Mouse (Mus musculus) heart, embryonic 10.5 days (tissue): Measurements from ENCODE around the gene Prmt1. TPM values are rescaled to one million over a fixed set of nuclear protein-coding genes. Genes with fewer than 3 reads are reported as not detected.

ENCODE experiments used
- DNase-seq: peaks from one replicate; pipeline ENCODE4 v3.0.0-alpha.2; 2017; ENCODE audit warnings: low spot score
- H3K27ac ChIP-seq: fragments of 300-500 bp; sonication (generic); 2 replicates; pipeline ENCODE4 v1.5.1; 2016; ENCODE audit warnings: mild to moderate bottlenecking
- H3K27me3 ChIP-seq: fragments of 300-500 bp; sonication (generic); 2 replicates; pipeline ENCODE4 v1.6.1; 2016; ENCODE audit warnings: mild to moderate bottlenecking; ENCODE audit not compliant: poor library complexity, insufficient read depth, severe bottlenecking
- H3K36me3 ChIP-seq: fragments of 300-500 bp; sonication (generic); 2 replicates; pipeline ENCODE4 v1.6.1; 2016; ENCODE audit warnings: mild to moderate bottlenecking, moderate library complexity
- H3K4me1 ChIP-seq: fragments of 300-500 bp; sonication (generic); 2 replicates; pipeline ENCODE4 v1.6.1; 2016; ENCODE audit warnings: mild to moderate bottlenecking
- H3K4me3 ChIP-seq: fragments of 300-500 bp; sonication (generic); 2 replicates; pipeline ENCODE4 v1.5.1; 2016; ENCODE audit warnings: mild to moderate bottlenecking, moderate library complexity
- H3K9me3 ChIP-seq: fragments of 300-500 bp; sonication (generic); 2 replicates; pipeline ENCODE4 v1.6.1; 2016; ENCODE audit warnings: mild to moderate bottlenecking, moderate library complexity
- WGBS: fragments of 180-500 bp; shearing (Covaris S2); methylation state at CpG from one replicate; pipeline ENCODE4 v1.1.7; 2016; 5-methylcytosine and 5-hydroxymethylcytosine counted together
- polyA plus RNA-seq: library from polyadenylated mRNA; unstranded; fragments of >200 nt; fragmentation: Nextera tagmentation; extraction: Ambion mirVana; gene quantifications from 2 replicates; pipeline ENCODE4 v1.2.1, GENCODE M21; 2016

Gene Prmt1
- polyA plus RNA-seq, 1 experiment from 2014 or later: 740 TPM

DNA sequence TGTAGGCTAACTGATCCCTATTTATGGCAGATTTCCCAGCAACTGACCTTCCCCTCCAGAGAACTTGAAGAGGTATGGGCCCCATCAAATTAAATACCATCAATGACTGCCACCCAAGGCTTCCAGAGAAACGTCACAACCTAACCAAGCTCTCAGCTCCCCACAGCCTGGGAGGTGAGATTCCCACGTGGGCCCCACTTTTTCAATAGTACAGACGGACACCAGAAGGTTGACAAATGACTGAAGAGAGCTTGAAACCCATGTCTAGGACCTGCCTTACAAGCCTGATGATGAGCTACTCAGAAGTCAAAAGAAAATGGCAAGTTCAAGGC lies 1.6 kb downstream of the Prmt1 start:
- H3K9me3 ChIP-seq: no peaks in the 10 kb centered on the region
- H3K36me3 ChIP-seq: peaks cover 53% of the 10 kb centered on the region
- H3K4me1 ChIP-seq: peaks cover 34% of the 10 kb centered on the region
- WGBS: 49% methylated on average over 3 of the region's 3 CpGs
- H3K27ac ChIP-seq: 0 out of 2 replicates have a peak overlapping the region, but pooled peaks have one; percentile 99
- no peaks in the 10 kb centered on the region for H3K27me3 ChIP-seq
- H3K4me3 ChIP-seq: peak overlapping the region; percentile 95
- no peak for DNase-seq

DNA sequence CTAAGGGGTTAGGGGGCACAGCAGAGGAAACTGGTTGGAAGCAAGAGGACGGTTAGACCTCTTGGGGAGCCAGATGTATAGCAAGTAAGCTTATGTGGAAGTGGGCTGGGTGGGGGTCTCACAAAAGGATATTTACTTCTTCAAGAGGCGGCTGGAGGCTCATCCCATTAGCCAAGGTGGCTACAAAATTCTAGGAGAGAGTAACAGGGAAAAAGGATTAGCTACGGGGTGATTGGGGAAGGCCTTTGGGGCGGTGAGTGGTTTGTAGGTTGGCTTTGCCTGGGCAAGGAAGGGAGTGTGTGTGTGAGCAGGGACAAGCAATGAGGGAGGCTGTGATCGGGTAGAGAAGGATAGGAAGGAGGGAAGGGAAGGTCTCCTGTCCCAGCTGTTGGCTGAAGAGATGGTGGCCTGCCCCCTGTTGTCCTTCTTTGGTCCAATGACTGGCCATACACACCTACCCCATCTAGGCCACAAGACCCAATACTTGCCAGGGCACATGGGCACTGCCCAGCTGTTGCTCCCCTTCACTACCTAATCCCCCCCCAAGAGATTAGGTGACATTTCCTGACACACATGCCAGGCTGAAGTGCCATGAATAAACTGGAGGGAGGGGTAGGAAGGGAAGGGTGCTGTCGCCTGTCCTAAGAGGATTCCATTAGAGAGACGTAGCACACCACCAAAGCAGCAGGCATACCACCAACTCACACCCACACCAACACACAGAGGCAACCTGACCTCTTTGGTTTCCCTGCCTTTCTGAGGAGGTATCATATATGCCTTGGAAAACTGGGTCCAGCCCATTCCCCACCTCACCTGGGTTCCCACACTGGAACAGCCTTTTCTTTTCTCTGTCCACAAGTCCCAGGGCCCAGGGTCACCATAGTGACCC lies 2.2 kb downstream of the Prmt1 start:
- WGBS: 76% methylated on average over 7 of the region's 7 CpGs
- no peaks in the 10 kb centered on the region for H3K27me3 ChIP-seq
- H3K4me1 ChIP-seq: peaks cover 33% of the 10 kb centered on the region
- H3K27ac ChIP-seq: 0 out of 2 replicates have a peak overlapping the region, but pooled peaks have one; percentile 8
- H3K36me3 ChIP-seq: peaks cover 53% of the 10 kb centered on the region
- peak overlapping the region; percentile 95 for H3K4me3 ChIP-seq
- no peak for DNase-seq
- no peaks in the 10 kb centered on the region for H3K9me3 ChIP-seq

DNA sequence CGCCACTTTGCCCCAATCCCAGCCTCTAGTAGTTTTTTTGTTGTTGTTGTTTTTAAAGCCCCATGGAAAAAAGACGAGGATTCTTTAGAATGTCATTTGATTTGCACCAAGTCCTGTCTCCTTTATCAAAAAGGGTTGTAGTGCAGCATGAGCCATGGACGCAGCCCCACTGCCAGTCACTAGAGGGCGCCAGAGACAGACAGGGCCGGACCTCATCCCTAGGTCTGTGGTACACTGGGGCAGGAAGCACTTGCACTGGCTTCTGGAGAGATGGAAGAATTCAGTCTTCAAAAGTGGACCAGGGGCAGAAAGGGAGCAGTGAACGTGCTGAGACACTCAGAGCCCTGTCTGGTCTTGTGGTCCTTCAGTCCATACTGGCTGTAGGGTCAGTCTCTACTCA lies 3.3 kb downstream of the Prmt1 start:
- no peak overlapping the region for H3K27ac ChIP-seq
- H3K9me3 ChIP-seq: no peaks in the 10 kb centered on the region
- peaks cover 26% of the 10 kb centered on the region for H3K4me1 ChIP-seq
- no peaks in the 10 kb centered on the region for H3K27me3 ChIP-seq
- WGBS: 41% methylated on average over 6 of the region's 6 CpGs
- peak; percentile 91 for DNase-seq
- no peak overlapping the region for H3K4me3 ChIP-seq
- H3K36me3 ChIP-seq: peaks cover 59% of the 10 kb centered on the region

DNA sequence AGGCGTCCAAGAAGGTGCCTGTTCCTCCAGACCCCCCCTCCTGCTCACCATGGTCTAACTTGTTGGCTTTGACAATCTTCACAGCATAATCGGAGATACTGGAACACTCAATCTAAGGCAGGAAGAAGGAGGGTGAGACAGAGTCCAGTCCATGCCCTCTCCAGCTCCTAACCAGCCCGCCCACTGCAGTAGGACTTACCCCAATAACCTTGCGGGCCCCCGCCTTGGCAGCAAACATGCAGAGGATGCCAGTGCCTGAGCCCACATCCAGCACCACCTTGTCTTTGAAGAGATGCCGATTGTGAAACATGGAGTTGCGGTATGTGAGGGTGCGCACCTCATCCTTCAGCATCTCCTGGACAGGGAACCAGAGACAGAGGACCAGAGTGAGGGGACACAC lies 4.8 kb downstream of the Prmt1 start:
- Histone ChIP-seq H3K4me1 (peaks cover 25% of the 10 kb centered on the region), H3K27ac (no peak overlapping the region), H3K9me3 (no peaks in the 10 kb centered on the region), H3K4me3 (no peak overlapping the region), H3K27me3 (no peaks in the 10 kb centered on the region), H3K36me3 (peaks cover 74% of the 10 kb centered on the region)
- no peak for DNase-seq
- WGBS: 96% methylated on average over 8 of the region's 8 CpGs

DNA sequence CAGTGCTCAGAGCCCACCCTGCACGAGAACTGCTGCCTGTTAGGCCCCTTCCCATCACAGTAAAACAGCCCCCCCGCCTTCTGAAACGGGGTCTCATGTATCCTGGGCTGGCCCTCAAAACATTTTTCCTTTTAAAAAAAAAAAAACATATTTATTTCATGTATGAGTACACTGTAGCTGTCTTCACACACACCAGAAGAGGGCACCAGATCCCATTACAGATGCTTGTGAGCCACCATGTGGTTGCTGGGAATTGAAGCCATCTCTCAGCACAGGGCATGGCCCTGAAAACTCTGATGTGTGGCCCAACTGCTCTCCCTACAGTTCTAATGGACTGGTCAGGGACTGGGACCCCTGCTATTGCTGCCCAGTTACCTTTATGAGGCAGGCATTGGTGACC lies 8.1 kb downstream of the Prmt1 start:
- Histone ChIP-seq H3K9me3 (no peaks in the 10 kb centered on the region), H3K4me3 (no peak overlapping the region), H3K27ac (no peak overlapping the region), H3K4me1 (peaks cover 20% of the 10 kb centered on the region), H3K36me3 (peaks cover 78% of the 10 kb centered on the region), H3K27me3 (no peaks in the 10 kb centered on the region)
- 93% methylated on average over 3 of the region's 3 CpGs for WGBS
- no peak for DNase-seq

DNA sequence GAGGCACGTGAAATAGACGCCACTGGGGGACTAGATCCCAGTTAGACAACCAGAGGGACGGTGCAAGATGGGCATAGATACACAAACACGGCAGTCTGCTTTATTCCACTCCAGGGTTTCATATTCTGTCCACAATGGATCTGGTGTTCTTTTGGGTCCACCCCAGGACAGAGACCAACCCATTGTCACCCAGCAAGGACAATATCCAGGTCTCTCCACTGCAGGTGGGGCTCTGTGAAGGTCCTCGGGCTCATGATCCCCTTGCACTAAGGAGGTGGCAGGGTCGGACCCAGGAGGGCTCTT lies 11.3 kb downstream of the Prmt1 start:
- peaks cover 34% of the 10 kb centered on the region for H3K4me1 ChIP-seq
- peaks cover 49% of the 10 kb centered on the region for H3K36me3 ChIP-seq
- peak overlapping the region; percentile 8; the same call in 1 of the 2 replicates for H3K4me3 ChIP-seq
- H3K9me3 ChIP-seq: no peaks in the 10 kb centered on the region
- H3K27me3 ChIP-seq: no peaks in the 10 kb centered on the region
- 30% methylated on average over 6 of the region's 6 CpGs for WGBS
- 0 out of 2 replicates have a peak overlapping the region, but pooled peaks have one; percentile 6 for H3K27ac ChIP-seq
- no peak for DNase-seq

GRCm38 (mm10) chr7:44974383-44975116 lies 11.8 kb downstream of the Prmt1 start, which contains the start of gene Cpt1c:
Gene Cpt1c (minus strand): TSS chr7:44974851.
- WGBS: 5% methylated on average over 22 of the region's 22 CpGs
- Histone ChIP-seq H3K27ac (peak within 1 kb of the TSS; percentile 62), H3K4me3 (peak within 1 kb of the TSS; percentile 53), H3K36me3 (peaks cover 44% of the 10 kb centered on the region), H3K9me3 (no peaks in the 10 kb centered on the region), H3K4me1 (peaks cover 39% of the 10 kb centered on the region), H3K27me3 (no peaks in the 10 kb centered on the region)
- peak; percentile 88 for DNase-seq

GRCm38 (mm10) chr7:44973415-44974130 lies 12.8 kb downstream of the Prmt1 start:
- Histone ChIP-seq H3K4me3 (peak overlapping the region; percentile 53), H3K4me1 (peaks cover 40% of the 10 kb centered on the region), H3K36me3 (peaks cover 35% of the 10 kb centered on the region), H3K27ac (peak overlapping the region; percentile 62), H3K27me3 (no peaks in the 10 kb centered on the region), H3K9me3 (no peaks in the 10 kb centered on the region)
- 42% methylated on average over 14 of the region's 14 CpGs for WGBS
- no peak for DNase-seq

DNA sequence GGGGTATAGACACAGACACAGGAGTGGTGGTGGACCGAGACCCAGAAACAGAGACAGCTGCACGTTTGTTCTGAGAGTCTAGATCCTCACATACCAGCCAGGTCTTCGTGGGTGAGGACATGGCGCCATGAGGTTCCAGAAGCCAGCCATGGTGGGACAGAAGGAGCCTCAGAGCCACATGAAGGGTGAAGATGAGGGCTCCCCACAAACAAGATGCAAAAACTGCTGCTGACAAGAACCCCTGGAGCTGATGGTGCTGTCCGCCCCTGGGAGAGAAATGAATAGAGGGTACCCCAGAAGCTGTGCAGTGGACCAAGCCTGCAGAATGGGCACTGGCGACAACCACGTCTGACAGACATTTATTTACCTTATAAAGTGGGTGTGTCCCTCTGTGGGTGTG lies 15.2 kb downstream of the Prmt1 start:
- Histone ChIP-seq H3K9me3 (no peaks in the 10 kb centered on the region), H3K4me1 (peaks cover 36% of the 10 kb centered on the region), H3K27ac (peak overlapping the region; percentile 89), H3K4me3 (peak overlapping the region; percentile 71), H3K27me3 (no peaks in the 10 kb centered on the region), H3K36me3 (peaks cover 16% of the 10 kb centered on the region)
- WGBS: 76% methylated on average over 7 of the region's 7 CpGs
- no peak for DNase-seq

- H3K9me3 ChIP-seq: no peaks in the 10 kb centered on the region
- H3K27ac ChIP-seq: peak overlapping the region; percentile 89
- under 1% methylated on average over 36 of the region's 36 CpGs for WGBS
- peak overlapping the region; percentile 71 for H3K4me3 ChIP-seq
- no peaks in the 10 kb centered on the region for H3K27me3 ChIP-seq
- H3K36me3 ChIP-seq: peaks cover 14% of the 10 kb centered on the region
- DNase-seq: peak; percentile 97
- H3K4me1 ChIP-seq: peaks cover 33% of the 10 kb centered on the region
Observed at GRCm38 (mm10) chr7:44970231-44970691, 16.1 kb downstream of the Prmt1 start.

DNA sequence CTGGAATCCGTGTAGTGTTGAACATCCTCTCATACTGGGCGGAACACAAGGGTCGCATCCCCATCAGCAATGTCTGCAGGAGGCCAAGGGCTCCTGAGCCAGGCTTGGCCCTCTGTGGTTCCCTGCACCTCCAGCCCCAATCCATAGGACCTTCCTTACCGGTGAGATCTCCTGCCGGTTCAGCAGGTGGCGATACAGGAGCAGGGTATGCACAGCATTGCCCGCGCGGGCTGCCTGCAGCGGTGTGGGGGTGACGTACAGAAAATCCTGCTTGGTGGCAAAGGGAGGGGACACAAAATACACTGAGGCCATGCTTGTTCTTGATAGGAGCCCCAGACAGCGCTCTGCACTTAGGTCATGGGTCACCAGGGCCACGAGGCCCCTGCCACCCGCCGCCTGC lies 19.7 kb downstream of the Prmt1 start:
- no peaks in the 10 kb centered on the region for H3K9me3 ChIP-seq
- H3K27ac ChIP-seq: no peak overlapping the region
- 62% methylated on average over 15 of the region's 15 CpGs for WGBS
- no peak for DNase-seq
- H3K27me3 ChIP-seq: no peaks in the 10 kb centered on the region
- peaks cover 21% of the 10 kb centered on the region for H3K4me1 ChIP-seq
- H3K36me3 ChIP-seq: peaks cover 38% of the 10 kb centered on the region; the same call in 1 of the 2 replicates
- H3K4me3 ChIP-seq: no peak overlapping the region

DNA sequence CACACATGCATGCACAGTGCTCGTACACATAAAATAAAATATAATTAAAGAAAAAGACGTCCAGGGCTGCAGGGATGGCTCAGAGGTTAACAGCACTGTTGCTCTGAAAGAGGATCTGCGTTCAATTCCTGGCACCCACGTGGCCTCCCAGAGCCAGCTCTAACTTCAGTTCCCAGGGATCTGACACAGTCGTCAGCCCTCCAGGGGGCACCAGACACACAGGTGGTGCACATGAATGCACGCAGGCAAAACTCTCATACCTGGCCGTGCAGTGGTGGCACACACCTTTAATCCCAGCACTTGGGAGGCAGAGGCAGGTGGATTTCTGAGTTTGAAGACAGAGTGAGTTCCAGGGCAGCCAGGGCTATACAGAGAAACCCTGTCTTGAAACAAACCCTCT lies 20.4 kb downstream of the Prmt1 start:
- DNase-seq: no peak
- Histone ChIP-seq H3K4me3 (no peak overlapping the region), H3K4me1 (peaks cover 15% of the 10 kb centered on the region), H3K36me3 (peaks cover 44% of the 10 kb centered on the region; the same call in 1 of the 2 replicates), H3K9me3 (no peaks in the 10 kb centered on the region), H3K27me3 (no peaks in the 10 kb centered on the region), H3K27ac (no peak overlapping the region)
- 80% methylated on average over 7 of the region's 7 CpGs for WGBS
